Mouse (Mus musculus) left cerebral cortex, postnatal 36 days (tissue): ENCODE data around the gene Epb41l2. TPM values are rescaled to one million over a fixed set of nuclear protein-coding genes. Genes with fewer than 3 reads are reported as not detected.

Experiments
- DNase-seq, 2 experiments: peaks; one replicate each; pipeline ENCODE4 v3.0.0; 2021 to 2022; ENCODE audit warnings: low spot score in 2 of 2, mixed read lengths in 1 of 2
- intact Hi-C: fragments of 180-260 bp; cut with DNase I; formaldehyde crosslinking; loops from one replicate; pipeline ENCODE4 v1.15.1; 2025
- total RNA-seq, 2 experiments: library from RNA; stranded (reverse); gene quantifications; 2 replicates each; pipeline ENCODE4 v1.2.3; 2021

The Epb41l2 gene
- total RNA-seq, 2 experiments from 2014 or later, result 118 to 145 TPM

DNA sequence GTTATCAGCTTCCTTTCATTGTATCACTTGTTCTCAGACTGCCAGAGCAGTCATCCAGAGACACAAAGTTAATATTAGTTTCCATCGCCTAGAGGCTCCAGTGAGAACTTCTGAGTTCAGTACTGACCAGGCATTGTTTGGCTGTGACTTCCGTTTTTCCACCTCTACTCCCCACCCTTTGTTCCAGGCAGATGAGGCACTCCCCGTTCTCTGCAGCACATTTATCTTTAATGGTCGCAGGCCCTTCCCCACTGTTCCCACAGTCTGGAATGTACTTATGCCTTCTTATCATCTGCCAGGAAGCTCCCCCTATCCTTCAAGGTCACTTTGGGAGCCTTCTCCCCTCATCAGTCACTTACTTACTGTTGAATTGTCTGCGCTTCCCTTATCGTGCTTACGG lies 67.9 kb downstream of the Epb41l2 start:
- intact Hi-C loops, result no loop called here
- DNase-seq, result no peak

DNA sequence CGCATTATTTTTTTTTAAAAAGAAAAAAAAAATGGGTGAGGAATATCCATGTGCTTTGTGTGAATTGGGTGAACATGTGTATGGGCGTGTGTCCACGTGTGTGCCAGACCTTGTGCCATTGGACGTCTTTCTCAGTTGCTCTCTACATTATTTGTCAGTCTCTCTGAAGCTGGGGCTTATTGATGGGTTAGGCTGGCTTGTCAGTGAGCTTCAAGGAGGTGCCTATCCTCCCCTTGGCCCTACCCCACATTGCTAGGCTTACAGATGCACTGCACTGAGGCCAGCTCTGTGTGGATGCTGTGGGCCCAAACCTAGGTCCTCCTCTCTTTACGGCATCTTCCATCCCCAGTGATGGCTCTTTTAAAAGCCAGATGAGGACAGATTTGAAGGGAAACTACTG lies 69.1 kb downstream of the Epb41l2 start:
- DNase-seq, result no peak
- intact Hi-C loops, result no loop called here

DNA sequence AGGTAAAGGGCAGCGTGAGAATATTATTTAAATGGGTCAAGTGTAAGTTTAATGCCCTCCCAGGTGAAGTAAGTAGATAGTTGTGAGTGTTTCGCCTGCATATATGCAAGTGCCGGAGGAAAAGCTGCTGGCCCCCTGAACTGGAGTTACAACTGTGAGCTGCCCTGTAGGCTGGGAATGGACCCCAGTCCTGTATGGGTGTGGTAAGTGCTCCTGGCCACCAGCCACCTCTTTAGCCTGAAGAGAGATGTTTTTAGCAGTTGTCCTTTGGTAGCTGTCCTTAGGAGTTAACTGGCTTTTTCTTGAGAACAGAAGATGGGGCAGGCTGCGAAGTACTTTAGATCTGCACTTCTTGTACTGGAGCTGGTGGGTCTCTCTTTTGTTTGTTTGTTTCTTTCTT lies 69.7 kb downstream of the Epb41l2 start:
- no peak for DNase-seq
- intact Hi-C loops, result no loop called here

DNA sequence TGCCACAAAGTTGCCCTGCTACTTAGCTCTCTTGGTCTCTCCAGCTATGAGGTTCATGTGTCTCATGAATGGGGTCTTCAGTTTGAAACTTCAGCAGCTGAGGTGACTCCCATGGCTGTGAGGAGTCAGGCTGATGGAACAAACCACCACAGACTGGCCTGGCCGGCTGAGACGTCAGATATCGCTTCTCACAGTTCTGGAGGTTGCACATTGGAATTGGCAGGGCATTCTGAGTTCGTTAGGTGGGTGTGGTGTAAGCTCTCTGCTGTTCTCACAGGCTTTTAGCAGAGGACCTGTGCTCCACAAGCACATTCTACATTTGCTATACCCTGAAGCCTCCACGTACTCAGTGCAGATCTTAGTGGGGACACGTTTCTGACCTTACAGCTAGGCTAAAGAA lies 71.3 kb downstream of the Epb41l2 start:
- intact Hi-C loops, result loop anchor here (5.0 kb wide), 2 partner anchors 69 to 134 kb away; no protein-coding TSS in a partner anchor
- no peak for DNase-seq

DNA sequence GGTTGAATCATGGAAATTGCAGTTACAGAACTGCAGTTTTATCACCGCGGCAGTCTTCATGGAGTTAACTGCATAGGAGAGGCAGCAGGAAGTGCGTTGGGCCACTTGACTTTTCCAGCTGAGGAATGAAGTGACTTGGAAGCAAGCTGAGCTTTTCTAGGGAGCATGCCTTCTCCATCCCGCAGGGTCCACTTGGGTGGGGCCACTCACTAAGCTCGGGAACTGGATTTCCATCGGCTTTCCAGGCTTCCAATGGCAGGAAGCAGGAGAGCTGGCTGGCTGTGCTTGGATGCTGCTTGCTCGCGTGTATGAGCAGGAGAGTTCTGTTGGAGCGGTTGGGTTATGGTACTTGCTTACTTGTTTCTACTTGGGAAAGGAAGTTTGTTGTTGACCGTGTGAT lies 72.8 kb downstream of the Epb41l2 start:
- intact Hi-C loops, result loop anchor here (5.0 kb wide), 2 partner anchors 70 to 135 kb away; no protein-coding TSS in a partner anchor
- DNase-seq, result no peak

DNA sequence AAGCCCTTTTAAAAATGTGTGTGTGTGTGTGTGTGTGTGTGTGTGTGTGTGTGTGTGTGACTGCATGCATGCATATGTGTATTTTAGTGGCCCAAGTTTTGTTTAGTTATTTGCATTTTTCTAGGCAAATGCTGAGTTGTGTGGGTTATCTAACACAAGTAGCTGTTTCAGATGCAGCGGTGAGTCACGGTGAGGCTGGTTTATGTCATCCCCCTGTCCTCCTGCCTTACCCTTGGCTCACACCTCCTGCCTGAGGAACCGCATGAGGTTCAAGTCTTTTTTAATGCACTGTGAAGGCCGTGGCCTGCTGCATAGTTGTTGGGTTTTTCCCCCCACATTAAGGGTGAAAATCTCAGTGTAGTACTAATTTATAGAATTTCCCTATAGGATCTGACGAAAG lies 73.3 kb downstream of the Epb41l2 start:
- no peak for DNase-seq
- intact Hi-C loops, result loop anchor here (5.0 kb wide), 2 partner anchors 71 to 136 kb away; no protein-coding TSS in a partner anchor

DNA sequence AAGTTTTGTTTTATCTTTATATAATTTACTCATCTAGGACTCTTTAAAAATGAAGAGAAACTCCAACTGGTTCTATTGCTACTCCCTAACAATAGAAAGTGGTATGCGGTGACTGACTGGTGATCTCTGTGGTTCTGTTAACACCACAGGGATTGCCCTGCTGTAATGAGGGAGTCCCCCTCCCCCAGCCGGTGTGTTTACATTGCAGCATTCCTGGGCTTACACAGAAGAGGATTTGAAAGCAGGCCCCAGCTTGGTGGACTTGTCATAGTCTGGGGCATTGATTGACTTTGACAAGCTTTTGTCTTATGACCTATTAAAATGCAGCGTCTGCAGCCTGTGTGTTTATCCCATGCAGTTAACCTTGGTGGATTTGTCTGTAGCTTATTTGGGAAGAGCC lies 73.9 kb downstream of the Epb41l2 start:
- intact Hi-C loops, result loop anchor here (5.0 kb wide), 2 partner anchors 71 to 136 kb away; no protein-coding TSS in a partner anchor
- no peak for DNase-seq

DNA sequence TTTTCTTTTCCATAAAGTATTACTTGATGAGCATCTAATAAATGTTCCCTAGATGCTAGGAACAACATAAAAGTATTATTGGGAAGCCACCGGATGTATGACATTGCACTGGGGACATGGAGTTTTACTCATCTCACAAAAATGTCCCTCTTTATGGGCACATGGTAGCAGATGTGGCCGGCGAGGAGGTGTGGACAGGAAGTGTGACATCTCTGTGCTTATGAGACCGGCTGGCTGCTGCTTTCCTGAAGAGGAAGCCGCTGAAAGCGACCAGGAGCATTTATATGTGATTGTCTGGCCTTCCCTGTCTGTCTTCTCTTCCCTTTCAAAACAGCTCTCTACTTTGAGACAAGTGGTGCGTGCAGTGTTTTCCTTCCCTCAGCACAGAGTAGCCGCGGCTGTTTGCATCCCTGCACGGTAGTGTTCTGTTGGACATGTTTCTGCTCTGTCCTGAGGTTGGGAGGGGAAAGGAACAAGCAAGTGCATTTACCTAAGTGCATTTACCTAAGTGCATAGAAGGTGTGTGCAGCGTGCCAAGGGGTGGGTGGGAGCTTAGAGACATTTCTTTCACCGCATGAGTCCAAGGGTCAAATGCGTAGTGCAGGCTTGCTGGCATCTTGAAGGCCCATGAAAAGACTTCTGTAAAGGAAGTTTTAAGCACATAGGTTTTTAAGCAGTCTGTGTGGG lies 74.9 kb downstream of the Epb41l2 start:
- no peak for DNase-seq
- intact Hi-C loops, result loop anchor here (5.0 kb wide), 2 partner anchors 72 to 137 kb away; no protein-coding TSS in a partner anchor

DNA sequence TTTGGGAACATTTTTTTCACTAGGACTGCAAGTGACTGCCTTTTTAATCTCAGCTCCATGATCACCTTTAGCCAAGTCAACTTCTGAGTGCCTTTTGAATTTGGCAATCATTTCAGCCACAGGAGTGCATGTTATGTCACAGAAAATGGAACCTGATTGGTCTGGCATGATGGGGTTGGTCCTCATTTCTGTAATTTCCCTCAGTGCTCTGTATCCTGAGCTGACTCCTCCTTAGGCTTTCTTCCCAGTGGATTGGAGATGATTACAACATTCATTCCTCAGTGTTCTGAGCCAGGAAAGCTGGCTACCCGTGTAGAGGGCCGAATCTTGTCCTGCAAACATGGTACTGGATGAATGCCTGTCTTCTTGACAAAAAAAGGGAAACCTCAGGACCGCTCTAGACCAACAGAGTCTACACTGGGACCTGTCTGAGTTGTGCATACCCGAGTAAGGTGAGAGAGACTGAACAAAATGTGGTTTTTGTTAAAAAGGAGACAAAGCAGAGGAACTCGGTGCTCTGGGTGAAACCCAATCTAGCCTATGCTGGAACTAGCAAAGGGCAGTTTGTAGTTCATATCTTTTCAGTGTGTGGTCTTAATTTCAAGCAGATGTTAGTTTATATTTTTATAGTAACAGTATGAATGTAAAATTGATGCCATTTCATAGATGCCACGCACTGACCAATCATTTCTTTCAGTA lies 77.3 kb downstream of the Epb41l2 start:
- intact Hi-C loops, result no loop called here
- no peak for DNase-seq

DNA sequence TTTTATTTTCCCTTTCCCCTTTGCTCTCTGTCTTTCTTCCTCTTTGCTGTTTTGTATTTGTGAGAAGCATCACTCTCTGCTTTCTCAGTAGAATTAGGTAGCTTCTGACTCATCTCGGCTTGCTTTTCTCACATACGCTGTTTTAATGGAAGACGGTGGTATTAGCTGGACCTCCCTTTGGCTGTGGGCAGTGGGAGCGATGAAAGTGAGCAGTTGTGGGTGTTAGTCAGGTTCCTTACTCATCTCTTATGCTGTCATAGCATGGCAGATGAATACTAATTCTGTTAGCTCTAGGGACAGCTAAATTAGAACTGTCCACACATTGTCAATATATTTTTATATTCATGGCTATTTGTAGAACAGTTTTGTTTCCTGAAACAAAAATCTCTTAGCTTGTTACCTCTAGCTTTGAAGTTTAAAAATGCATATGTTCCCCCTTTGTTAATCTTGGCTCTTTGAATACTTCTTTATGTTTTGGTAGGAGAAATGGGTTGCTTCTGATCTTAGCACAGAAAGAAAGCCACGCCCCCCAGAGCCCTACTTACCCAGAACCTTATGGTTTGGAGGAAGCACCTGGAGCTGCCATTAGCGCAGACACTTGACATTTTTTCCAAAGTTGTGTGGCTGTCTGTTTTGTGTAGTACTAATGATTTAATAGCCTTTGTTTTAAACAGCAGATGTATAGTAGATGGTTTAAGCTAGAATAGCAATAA lies 78.1 kb downstream of the Epb41l2 start:
- intact Hi-C loops, result no loop called here
- DNase-seq, result no peak

DNA sequence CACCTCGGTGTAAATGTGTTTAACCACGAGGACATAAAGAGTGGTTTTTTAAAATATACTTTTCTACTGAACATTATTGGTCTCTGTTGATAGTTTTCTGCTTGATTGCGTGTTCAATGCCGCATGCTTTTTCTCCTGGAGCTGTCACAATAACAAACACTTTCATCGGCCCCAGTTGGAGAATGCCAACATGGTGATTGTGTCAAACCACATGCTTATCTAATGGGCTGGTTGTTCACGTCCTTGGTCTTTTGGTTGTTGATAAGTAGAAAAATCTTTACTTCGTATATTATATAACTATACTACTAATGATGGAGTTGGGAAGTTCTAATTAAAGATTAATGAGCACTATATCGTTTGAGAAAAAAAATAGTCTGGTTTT lies 78.7 kb downstream of the Epb41l2 start:
- intact Hi-C loops, result no loop called here
- DNase-seq, result no peak

DNA sequence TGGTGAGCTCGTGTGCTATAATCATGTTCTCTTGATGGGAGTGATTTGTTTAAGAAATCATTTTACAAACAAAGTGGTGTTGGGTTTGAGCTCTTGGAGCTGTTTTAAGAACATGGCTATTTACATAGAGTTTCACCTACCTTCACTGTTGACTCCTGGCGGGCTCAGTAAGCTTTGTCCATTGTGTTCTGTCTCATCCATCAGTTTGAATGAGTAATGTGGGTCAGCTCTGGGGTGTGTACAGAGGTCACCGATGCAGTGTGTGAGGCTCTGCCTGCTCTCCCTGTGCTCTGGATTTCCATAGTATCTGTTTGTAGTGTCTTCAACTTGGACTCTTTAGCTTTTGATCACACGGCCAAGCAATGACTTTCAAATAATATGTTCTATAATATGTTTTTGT lies 79.6 kb downstream of the Epb41l2 start:
- DNase-seq, result no peak
- intact Hi-C loops, result no loop called here

DNA sequence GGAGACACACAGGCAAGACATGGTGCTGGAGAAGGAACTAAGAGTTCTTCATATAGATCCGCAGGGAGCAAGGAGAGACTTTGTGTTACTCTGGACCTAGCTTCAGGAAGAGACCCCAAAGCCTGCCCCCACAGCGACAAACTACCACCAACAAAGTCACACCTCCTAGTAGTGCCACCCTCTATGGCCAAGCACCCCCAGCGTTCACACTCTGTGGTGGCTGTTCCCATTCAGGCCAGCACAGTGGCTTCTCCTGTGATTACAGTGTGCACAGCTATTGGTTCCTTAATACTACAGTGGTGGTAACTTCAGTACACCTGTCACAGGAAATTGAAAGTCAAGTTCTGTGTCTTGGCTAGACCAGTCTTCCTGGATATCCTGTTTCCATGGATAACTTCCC lies 80.3 kb downstream of the Epb41l2 start:
- intact Hi-C loops, result no loop called here
- DNase-seq, result no peak

DNA sequence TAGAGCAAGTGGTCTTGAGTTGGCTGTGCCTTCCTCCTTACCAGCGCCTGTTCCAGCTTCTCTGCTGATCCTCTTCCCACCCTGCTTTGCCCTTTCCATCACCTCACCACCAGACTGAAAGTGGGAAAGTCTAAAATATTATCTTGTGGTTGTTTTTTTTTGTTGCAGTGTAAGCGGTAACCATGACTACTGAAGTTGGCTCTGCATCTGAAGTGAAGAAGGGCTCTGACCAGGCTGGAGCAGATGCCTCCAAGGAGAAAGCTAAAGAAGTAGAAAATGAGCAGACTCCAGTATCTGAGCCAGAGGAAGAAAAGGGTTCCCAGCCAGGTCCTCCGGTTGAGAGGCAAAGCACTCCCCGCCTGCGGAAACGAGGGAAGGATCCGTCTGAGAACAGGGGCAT lies 81.8 kb downstream of the Epb41l2 start:
- DNase-seq, result no peak
- intact Hi-C loops, result no loop called here

DNA sequence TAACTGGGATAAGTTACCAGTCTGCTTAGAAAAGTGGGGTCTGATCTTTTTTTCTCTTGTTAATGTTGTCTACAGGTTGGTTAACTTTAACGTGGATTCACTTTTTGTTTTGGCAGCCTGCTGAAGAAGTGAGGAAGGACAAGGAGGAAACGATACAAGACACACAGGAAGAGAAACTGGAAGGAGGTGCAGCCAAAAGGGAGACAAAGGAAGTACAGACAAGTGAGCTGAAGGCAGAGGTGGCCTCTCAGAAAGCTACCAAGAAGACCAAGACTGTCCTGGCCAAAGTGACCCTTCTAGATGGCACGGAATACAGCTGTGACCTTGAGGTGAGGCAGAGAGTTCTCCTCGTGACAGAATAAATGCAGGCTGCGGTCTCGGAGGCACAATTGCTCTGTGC lies 84.0 kb downstream of the Epb41l2 start:
- DNase-seq, result no peak
- intact Hi-C loops, result no loop called here

DNA sequence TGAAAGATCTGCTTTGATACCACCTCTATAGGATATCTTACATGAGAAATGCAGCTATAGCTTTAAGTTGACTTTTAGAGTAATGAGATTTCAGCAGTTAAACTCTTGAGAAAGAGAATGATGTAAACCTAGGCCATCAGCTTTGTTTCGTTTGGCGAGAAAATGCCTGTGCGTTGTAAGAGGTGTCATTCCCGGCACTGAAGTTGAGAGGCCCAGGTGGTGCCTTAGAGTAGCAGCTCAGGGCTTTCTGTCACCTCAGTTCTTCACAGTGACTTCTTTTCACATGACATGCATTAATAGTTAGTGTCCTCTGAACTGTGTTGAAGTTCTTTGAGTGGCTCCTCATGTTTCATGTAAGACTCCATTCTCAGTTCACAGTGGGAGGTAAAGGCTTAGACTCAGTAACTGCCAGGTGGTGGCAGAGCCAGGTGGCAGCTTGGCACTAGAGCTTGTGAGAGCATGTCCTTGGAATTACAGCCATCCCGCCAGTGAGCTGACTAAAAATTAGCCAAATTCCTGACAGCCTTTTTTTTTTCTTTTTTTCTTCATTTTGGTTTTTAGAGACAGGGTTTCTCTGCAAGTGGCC lies 84.7 kb downstream of the Epb41l2 start:
- no peak for DNase-seq

DNA sequence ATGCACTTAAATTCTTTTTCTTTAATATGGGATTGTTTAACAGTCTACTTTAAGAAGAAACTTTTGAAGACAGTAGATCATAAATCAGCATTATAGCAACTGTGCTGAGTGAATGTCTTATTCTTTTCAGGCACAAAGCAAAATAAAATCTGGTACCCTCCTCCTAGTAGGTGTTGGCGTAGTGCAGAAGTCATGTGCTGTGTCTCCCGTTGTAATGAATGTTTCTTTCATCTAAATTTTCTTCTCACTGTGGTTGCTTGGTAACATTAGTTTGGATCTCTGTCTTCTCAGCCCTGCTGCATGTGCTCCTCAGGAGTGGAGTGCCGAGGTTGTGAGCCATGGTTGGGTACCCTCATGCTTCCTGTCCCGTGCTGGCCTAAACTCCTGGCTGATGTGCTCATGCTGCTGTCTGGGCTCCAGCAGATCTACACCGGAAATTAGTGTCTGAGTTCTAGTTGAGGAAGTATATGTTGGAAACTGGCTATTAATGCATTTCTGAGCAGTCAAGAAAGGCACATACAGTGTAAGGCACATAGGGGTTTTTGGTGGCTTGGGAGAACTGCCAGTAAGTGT lies 87.4 kb downstream of the Epb41l2 start:
- DNase-seq, result no peak
- intact Hi-C loops, result no loop called here

More for the DNA sequence above, 84.7 kb downstream of the Epb41l2 start:
- intact Hi-C loops, result no loop called here

DNA sequence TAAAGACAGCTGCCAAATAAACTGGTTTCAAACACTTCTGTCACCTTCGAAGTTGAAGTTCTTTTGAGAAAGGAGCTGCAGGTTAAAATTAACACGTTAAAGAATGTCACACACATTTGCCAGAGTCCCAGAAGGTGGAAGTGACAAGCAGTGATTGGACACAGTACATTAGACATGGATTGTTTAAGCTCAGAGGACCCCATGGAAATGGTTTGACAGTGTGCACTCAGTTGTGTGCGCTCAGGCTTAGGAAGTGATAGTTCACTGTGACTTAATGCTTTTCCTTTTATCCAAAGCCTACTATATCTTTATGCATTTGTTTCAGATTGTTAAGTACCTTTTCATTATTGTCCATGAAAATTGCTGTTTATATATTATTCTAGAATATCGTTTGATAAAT lies 89.1 kb downstream of the Epb41l2 start:
- intact Hi-C loops, result no loop called here
- DNase-seq, result no peak

DNA sequence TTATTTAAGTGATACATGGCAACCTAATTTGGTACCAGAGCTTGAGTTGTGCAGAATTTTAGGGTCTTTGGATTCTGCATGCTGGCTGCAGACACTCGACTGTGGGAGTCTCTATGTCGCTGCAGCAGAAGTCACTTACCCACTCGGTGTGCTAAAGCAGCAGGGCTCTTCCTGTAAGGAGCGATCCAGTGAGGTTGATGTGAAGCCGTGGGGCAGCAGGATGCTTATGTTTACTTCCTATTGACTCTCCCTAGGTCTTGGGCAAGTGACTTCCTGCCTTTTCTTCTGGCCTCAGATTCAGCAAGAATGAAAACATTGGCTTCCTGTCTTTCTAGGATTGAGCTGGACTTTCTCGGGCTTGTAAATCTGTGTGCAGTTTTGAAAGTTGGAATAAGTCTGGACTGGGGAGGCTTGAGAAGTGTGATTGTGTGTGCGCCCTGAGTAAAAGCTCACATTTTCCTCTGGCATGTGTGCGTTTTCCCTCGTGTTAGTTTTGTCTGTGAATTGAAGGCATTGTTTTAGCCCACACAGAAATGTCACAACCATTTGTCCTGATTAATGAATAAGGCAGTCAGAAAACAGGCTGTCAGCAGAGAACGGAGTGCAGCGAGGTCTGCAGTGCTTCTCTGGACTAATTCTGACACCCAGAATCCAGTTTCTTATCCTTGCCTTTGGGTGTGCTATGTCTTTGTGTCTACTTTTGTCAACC lies 89.9 kb downstream of the Epb41l2 start:
- DNase-seq, result no peak
- intact Hi-C loops, result no loop called here
